Mouse (Mus musculus) forebrain, embryonic 16.5 days (tissue): ENCODE measurements around the gene Eya4. TPM values are rescaled to one million over a fixed set of nuclear protein-coding genes. Genes with fewer than 3 reads are reported as not detected.

Experiments used
- ATAC-seq: fragments of 200-750 bp; cut with Nextera tagmentation; 2 replicates; pipeline ENCODE4 v1.8.0; 2017; ENCODE audit warnings: mild to moderate bottlenecking, moderate library complexity
- H3K27ac ChIP-seq: fragments of 300-500 bp; sonication (generic); 2 replicates; pipeline ENCODE4 v1.5.1; 2014; ENCODE audit warnings: low read length, control low read depth
- H3K27me3 ChIP-seq: fragments of 300-500 bp; sonication (generic); replicated peaks from 2 replicates; pipeline ENCODE4 v1.6.1; 2014; ENCODE audit warnings: low read length; ENCODE audit not compliant: control insufficient read depth, insufficient read depth
- H3K36me3 ChIP-seq: fragments of 300-500 bp; sonication (generic); 2 replicates; pipeline ENCODE4 v1.6.1; 2014; ENCODE audit not compliant: control insufficient read depth, insufficient read depth
- H3K4me1 ChIP-seq: fragments of 300-500 bp; sonication (generic); replicated peaks from 2 replicates; pipeline ENCODE4 v1.6.1; 2014; ENCODE audit warnings: low read length; ENCODE audit not compliant: control insufficient read depth, insufficient read depth
- H3K4me2 ChIP-seq: fragments of 300-500 bp; sonication (generic); 2 replicates; pipeline ENCODE4 v1.6.1; 2014; ENCODE audit warnings: mild to moderate bottlenecking, low read length, control low read depth
- H3K4me3 ChIP-seq: fragments of 300-500 bp; sonication (generic); replicated peaks from 2 replicates; pipeline ENCODE4 v1.5.1; 2014; ENCODE audit warnings: mild to moderate bottlenecking, low read length, control low read depth
- H3K9ac ChIP-seq: fragments of 300-500 bp; sonication (generic); replicated peaks from 2 replicates; pipeline ENCODE4 v1.6.1; 2014; ENCODE audit warnings: low read depth, low read length, control low read depth
- H3K9me3 ChIP-seq: fragments of 300-500 bp; sonication (generic); 2 replicates; pipeline ENCODE4 v1.6.1; 2016; ENCODE audit warnings: low read length; ENCODE audit not compliant: control insufficient read depth
- WGBS: fragments of 180-500 bp; shearing (Covaris S2); extraction: QIAGEN DNeasy Blood & Tissue Kit; methylation state at CpG from one replicate; pipeline ENCODE4 v1.1.7; 2014; 5-methylcytosine and 5-hydroxymethylcytosine counted together
- polyA plus RNA-seq: library from polyadenylated mRNA; unstranded; fragments of >200 nt; fragmentation: Nextera tagmentation; extraction: Ambion mirVana; gene quantifications from 2 replicates; pipeline ENCODE4 v1.2.1, GENCODE M21; 2015

Gene Eya4
- polyA plus RNA-seq, 1 experiment from 2014 or later, result 0.68 TPM

DNA sequence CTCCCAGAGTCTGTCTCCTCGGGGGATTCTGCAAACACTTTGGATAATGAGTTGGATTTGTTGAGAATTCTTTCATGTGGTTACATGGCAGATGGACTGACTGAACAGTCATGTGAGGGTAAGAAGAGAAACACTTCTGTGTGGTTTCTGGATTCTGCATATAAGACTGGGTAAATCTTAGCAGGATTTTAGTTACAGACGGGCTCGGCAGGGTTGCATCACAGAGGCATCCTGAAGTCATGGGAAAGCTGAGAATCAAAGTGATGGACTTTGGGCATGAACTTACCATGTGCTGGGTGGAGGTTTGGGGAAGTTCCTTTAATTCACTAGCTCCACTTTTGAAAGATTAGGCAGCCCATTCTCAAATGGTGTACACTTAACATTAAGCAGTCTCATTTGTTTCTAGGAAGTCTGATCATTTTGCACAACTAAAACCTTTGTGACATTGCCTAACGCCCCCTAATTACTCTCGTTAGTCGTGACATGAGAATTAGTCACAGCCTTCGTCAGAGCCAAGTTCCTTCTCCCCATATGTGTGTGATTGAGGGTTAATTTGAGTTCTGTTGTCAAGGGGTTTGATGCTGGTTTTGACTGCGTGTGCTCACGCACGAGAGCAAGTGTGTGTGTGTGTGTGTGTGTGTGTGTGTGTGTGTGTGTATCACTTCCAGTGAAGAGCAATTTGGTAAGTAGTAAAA, 147.3 kb downstream of the Eya4 start:
- H3K4me1 ChIP-seq, result peaks cover 13% of the 10 kb centered on the region
- no peaks in the 10 kb centered on the region for H3K36me3 ChIP-seq
- no peak overlapping the region for H3K4me2 ChIP-seq
- H3K27ac ChIP-seq, result no peak overlapping the region
- no peak overlapping the region for H3K9ac ChIP-seq
- no peaks in the 10 kb centered on the region for H3K27me3 ChIP-seq
- H3K4me3 ChIP-seq, result no peak overlapping the region
- ATAC-seq, result peak; percentile 78
- no peaks in the 10 kb centered on the region for H3K9me3 ChIP-seq
- WGBS, result 23% methylated on average over 10 of the region's 10 CpGs

DNA sequence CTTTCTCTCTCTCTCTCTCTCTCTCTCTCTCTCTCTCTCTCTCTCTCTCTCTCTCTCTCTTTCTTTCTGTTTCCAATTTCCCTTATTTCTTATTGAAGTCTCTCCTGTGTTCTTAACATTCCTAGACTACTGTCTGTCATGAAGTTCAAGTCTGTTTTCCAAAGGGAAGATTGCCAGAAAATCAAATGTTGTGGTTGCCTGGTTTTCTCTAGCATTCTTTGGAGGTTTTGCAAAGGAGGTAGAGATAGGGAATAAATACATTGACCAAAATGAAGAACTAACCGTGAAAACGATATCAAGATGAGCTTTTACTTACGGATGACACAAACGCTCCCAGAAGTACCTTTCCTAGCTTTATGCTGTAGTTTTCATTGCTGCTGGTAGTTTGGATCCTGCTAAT, 148.0 kb downstream of the Eya4 start:
- WGBS, result 96% methylated on average over 4 of the region's 4 CpGs
- no peaks in the 10 kb centered on the region for H3K9me3 ChIP-seq
- H3K4me2 ChIP-seq, result no peak overlapping the region
- no peak overlapping the region for H3K4me3 ChIP-seq
- no peak overlapping the region for H3K9ac ChIP-seq
- no peak for ATAC-seq
- no peak overlapping the region for H3K27ac ChIP-seq
- H3K36me3 ChIP-seq, result no peaks in the 10 kb centered on the region
- H3K27me3 ChIP-seq, result no peaks in the 10 kb centered on the region
- peaks cover 13% of the 10 kb centered on the region for H3K4me1 ChIP-seq

GRCm38 (mm10) chr10:23198251-23198650, 152.3 kb downstream of the Eya4 start:
- ATAC-seq, result no peak
- no peak overlapping the region for H3K4me3 ChIP-seq
- H3K4me2 ChIP-seq, result no peak overlapping the region
- H3K36me3 ChIP-seq, result no peaks in the 10 kb centered on the region
- H3K9me3 ChIP-seq, result no peaks in the 10 kb centered on the region
- no peak overlapping the region for H3K9ac ChIP-seq
- 75% methylated on average over 5 of the region's 5 CpGs for WGBS
- H3K27me3 ChIP-seq, result no peaks in the 10 kb centered on the region
- no peak overlapping the region for H3K27ac ChIP-seq
- peaks cover 3% of the 10 kb centered on the region; the same call in 1 of the 2 replicates for H3K4me1 ChIP-seq

DNA sequence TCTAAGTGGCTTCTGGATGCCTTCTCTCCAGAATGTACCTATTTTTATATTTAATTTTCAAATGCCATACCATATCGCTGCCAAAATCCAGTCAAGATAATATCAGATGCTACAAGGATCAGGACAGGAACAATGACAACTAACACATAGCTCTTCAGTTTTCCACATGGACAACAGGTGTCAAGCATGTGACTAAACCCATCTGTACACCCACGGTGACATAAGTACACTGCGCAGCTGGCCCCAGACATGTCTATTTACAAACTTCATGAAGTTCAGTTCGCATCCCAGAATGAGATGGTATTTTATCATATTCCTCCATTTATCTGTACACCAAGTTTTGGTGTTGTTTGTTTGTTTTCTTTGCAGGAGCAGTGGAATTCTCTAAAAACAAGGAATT, 154.2 kb downstream of the Eya4 start:
- Histone ChIP-seq H3K4me2 (no peak overlapping the region), H3K27me3 (no peaks in the 10 kb centered on the region), H3K9ac (no peak overlapping the region), H3K36me3 (no peaks in the 10 kb centered on the region), H3K4me3 (no peak overlapping the region), H3K27ac (no peak overlapping the region), H3K9me3 (no peaks in the 10 kb centered on the region), H3K4me1 (no peaks in the 10 kb centered on the region)
- ATAC-seq, result no peak
- WGBS, result 91% methylated on average over 4 of the region's 4 CpGs

DNA sequence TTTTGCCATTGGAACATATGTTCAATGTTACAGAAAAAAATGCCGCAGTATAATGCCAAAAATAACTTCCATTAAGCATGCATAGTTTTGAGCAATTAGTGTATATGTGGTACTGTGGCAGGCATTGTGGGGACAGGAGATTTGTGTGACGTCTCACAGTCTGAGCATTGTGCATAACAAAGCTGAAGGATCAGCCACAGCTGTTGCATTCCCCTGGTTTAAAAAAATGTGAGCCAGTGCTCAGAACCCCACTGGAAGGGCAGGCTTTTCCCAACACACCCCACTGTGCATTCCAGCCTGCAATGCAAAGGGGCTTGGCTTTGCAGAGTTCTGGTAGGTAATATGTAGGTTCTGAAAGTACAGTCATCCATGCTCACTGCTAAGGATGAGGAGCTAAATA, 155.2 kb downstream of the Eya4 start:
- no peak overlapping the region for H3K27ac ChIP-seq
- WGBS, result 21% methylated on average over 2 of the region's 2 CpGs
- H3K9me3 ChIP-seq, result no peaks in the 10 kb centered on the region
- H3K4me3 ChIP-seq, result no peak overlapping the region
- no peaks in the 10 kb centered on the region for H3K36me3 ChIP-seq
- H3K4me1 ChIP-seq, result no peaks in the 10 kb centered on the region
- ATAC-seq, result no peak
- H3K9ac ChIP-seq, result no peak overlapping the region
- H3K4me2 ChIP-seq, result no peak overlapping the region
- no peaks in the 10 kb centered on the region for H3K27me3 ChIP-seq

DNA sequence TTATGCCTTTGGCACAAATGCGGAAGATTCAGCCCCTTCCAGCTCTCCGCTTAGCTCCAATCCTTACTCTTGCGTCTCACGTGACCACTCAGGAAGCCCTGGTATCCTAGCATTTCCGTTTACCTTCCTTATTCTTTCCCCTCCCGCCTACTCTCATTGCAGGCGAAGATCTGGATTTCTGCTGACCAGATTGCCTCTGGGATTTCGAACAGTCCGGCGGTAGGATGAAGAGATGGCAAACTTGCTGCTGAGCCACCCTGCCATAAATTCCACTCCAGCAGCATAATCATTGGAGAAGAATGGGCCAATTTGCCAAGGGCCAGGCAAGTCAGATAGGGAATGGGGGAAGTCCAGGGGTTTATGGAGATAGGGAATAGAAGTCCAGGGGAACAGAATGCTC, 160.8 kb downstream of the Eya4 start:
- WGBS, result 87% methylated on average over 10 of the region's 10 CpGs

DNA sequence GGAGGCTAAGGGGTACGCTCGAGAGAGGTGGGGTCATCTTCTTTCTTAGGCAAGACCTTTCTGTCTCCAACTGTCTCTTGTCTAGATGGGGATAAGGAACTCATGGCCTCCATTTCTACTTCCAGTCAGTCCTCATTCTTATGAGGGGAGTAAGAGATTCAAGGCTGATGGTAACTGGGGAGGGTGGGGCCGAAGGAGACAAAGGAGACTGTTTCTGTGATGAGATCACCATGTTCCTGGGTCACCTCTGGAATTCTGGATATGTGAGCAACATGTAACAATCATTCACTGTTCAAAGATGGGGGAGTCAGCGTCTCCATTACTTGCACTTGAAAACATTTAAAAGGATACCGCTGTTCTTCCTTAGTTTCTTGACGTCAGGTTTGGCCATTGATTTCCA, 165.2 kb downstream of the Eya4 start:
- no peak overlapping the region for H3K4me2 ChIP-seq
- no peaks in the 10 kb centered on the region for H3K4me1 ChIP-seq
- WGBS, result 88% methylated on average over 6 of the region's 6 CpGs
- no peak for ATAC-seq
- H3K36me3 ChIP-seq, result no peaks in the 10 kb centered on the region
- H3K4me3 ChIP-seq, result no peak overlapping the region
- no peaks in the 10 kb centered on the region for H3K27me3 ChIP-seq
- no peak overlapping the region for H3K27ac ChIP-seq
- no peak overlapping the region for H3K9ac ChIP-seq
- H3K9me3 ChIP-seq, result no peaks in the 10 kb centered on the region

More for the DNA sequence above, 160.8 kb downstream of the Eya4 start:
- no peak overlapping the region for H3K9ac ChIP-seq
- no peaks in the 10 kb centered on the region for H3K36me3 ChIP-seq
- H3K27ac ChIP-seq, result no peak overlapping the region
- no peak overlapping the region for H3K4me2 ChIP-seq
- no peaks in the 10 kb centered on the region for H3K9me3 ChIP-seq
- no peak overlapping the region for H3K4me3 ChIP-seq
- H3K4me1 ChIP-seq, result no peaks in the 10 kb centered on the region
- ATAC-seq, result no peak
- H3K27me3 ChIP-seq, result no peaks in the 10 kb centered on the region

DNA sequence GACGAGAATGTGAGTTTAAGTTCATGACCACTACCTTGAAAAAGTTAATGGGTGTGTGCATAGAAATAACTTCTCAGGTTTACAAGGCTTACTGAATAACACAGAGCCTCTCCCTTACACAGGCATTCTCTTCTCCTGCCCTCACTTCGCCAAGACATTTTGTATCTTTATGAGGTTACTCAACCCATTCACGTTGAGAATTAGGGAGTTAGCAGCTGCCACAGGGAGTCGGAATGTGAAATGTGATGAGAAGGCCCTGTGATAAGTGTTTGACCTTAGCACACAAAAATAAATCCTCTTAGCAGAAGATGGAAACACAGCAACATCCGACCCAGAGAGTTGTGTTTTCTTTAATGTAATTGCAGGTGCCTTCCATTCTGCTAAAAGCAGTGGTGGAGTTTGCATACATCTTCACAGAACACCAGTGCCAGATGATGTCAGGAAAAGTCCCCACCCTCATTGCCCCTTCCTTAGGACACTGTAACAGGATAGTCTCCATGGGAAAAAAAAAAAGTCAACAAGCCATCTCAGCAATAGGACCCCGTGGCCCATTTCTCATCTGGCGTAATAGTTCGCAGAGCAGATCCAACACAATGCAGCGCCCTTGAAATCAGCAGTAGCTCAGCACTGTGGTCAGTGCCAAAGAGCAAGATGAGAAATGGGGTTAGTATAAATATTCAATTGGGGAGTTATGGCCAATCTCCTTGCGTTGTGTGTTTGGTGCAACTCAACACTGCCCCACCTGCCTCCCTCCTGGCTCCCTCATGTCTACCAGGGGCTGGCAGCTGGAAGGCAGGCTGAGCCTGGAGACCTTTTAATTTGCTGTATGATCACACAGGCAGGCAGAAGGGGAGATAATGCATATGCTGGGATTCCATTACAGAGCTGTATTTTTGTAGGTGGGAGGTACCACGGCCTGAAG, 168.8 kb downstream of the Eya4 start:
- Histone ChIP-seq H3K4me3 (no peak overlapping the region), H3K27ac (no peak overlapping the region), H3K4me1 (no peaks in the 10 kb centered on the region; the same call in 1 of the 2 replicates), H3K27me3 (no peaks in the 10 kb centered on the region), H3K36me3 (no peaks in the 10 kb centered on the region), H3K9ac (no peak overlapping the region), H3K4me2 (no peak overlapping the region), H3K9me3 (no peaks in the 10 kb centered on the region)
- 89% methylated on average over 11 of the region's 11 CpGs for WGBS
- no peak for ATAC-seq

DNA sequence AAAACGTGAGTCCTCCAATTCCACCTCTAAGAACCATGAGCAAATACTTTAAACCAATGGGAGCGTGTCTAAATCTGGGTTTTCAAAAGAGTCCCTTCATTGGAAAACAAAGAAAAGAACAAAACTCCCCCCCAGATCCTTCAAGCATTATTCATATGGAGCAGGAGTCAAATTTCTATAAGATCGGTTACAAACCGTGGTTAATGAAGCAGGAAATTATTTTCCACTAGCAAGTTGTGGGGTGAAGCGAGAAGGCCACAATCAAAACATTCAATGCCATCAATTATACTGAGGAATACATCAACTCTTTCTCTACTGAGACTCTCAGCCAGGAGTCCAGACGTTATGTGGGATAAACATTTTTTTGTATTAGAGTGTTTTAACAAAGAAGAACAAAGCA, 171.3 kb downstream of the Eya4 start:
- Histone ChIP-seq H3K4me3 (no peak overlapping the region), H3K9me3 (no peaks in the 10 kb centered on the region), H3K27me3 (no peaks in the 10 kb centered on the region), H3K27ac (no peak overlapping the region), H3K4me2 (no peak overlapping the region), H3K36me3 (no peaks in the 10 kb centered on the region), H3K4me1 (no peaks in the 10 kb centered on the region; the same call in 1 of the 2 replicates), H3K9ac (no peak overlapping the region)
- 8% methylated on average over 6 of the region's 6 CpGs for WGBS
- ATAC-seq, result no peak
